Mouse (Mus musculus) bone marrow, adult 2 months (tissue): ENCODE measurements at regions not wholly inside any gene's neighbourhood (a gene's known extent, or its start where the extent isn't known, plus 50 kb on each side); places are given as distances from the start of the nearest gene placed in this dataset.

ENCODE experiments used
- H3K27ac ChIP-seq: fragments of 200-500 bp; 2 replicates; pipeline ENCODE4 v1.5.1; 2012; ENCODE audit warnings: low read depth, mild to moderate bottlenecking, control low read depth, inconsistent platforms, low read length; ENCODE audit not compliant: control insufficient read depth, poor library complexity, insufficient read depth
- H3K4me1 ChIP-seq: fragments of 200-500 bp; 2 replicates; pipeline ENCODE4 v1.6.1; 2011; ENCODE audit warnings: low read length; ENCODE audit not compliant: control insufficient read depth, insufficient read depth
- H3K4me3 ChIP-seq: fragments of 200-500 bp; replicated peaks from 2 replicates; pipeline ENCODE3; 2011; ENCODE audit warnings: mild to moderate bottlenecking, low read depth, low read length, control low read depth; ENCODE audit not compliant: control insufficient read depth
- CTCF ChIP-seq: fragments of 200-500 bp; IDR thresholded peaks from 2 replicates; pipeline ENCODE4 v1.5.1; 2011; ENCODE audit warnings: low read length, control low read depth; ENCODE audit not compliant: control insufficient read depth, insufficient read depth
- POLR2A ChIP-seq: fragments of 200-500 bp; IDR thresholded peaks from 2 replicates; pipeline ENCODE4 v1.6.1; 2011; ENCODE audit warnings: low read depth, mild to moderate bottlenecking, control low read depth, low read length, borderline replicate concordance; ENCODE audit not compliant: control insufficient read depth
- WGBS: fragments of 180-500 bp; shearing (Covaris S2); methylation state at CpG from one replicate; pipeline ENCODE4 v1.1.7; 2018; 5-methylcytosine and 5-hydroxymethylcytosine counted together

DNA sequence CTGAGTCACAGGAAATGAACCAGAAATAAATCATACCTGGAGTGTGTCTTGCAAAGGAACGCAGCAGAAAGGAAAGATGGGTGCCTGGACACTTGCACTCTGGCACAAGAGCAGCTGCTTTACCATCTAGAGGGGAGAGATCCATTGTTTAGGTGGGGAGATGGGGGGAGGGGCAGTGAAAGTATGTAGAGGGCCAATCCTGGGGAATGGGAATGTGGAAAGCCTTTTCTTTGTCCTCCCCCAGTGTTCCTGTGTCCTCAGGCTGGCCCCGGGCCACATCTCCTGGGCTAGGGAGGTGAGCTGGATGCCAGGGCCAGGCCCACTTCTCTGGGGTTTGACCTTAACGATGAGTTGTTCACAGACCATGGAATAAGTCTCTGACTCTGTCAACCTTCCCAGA, 107.2 kb upstream of the Arglu1 start:
- no peak overlapping the region for H3K4me3 ChIP-seq
- H3K27ac ChIP-seq = no peak overlapping the region
- TF ChIP-seq CTCF = no peak
- no peak for TF ChIP-seq POLR2A
- H3K4me1 ChIP-seq = no peaks in the 10 kb centered on the region
- 65% methylated on average over 3 of the region's 3 CpGs for WGBS

GRCm38 (mm10) chr8:8796951-8797350, 106.6 kb upstream of the Arglu1 start:
- H3K27ac ChIP-seq = no peak overlapping the region
- TF ChIP-seq POLR2A = no peak
- TF ChIP-seq CTCF = no peak
- no peaks in the 10 kb centered on the region for H3K4me1 ChIP-seq
- H3K4me3 ChIP-seq = no peak overlapping the region
- 32% methylated on average over 9 of the region's 9 CpGs for WGBS

- TF ChIP-seq POLR2A = no peak
- no peak for TF ChIP-seq CTCF
- 61% methylated on average over 6 of the region's 6 CpGs for WGBS
Observed at GRCm38 (mm10) chr8:8794711-8795110, 104.4 kb upstream of the Arglu1 start.

GRCm38 (mm10) chr8:8779931-8780330, 89.6 kb upstream of the Arglu1 start:
- WGBS = 85% methylated on average over 15 of the region's 15 CpGs
- TF ChIP-seq POLR2A (no peak), CTCF (no peak)
- H3K27ac ChIP-seq = no peak overlapping the region

More at GRCm38 (mm10) chr8:8794711-8795110, 104.4 kb upstream of the Arglu1 start:
- Histone ChIP-seq H3K4me1 (no peaks in the 10 kb centered on the region), H3K4me3 (no peak overlapping the region), H3K27ac (no peak overlapping the region)

DNA sequence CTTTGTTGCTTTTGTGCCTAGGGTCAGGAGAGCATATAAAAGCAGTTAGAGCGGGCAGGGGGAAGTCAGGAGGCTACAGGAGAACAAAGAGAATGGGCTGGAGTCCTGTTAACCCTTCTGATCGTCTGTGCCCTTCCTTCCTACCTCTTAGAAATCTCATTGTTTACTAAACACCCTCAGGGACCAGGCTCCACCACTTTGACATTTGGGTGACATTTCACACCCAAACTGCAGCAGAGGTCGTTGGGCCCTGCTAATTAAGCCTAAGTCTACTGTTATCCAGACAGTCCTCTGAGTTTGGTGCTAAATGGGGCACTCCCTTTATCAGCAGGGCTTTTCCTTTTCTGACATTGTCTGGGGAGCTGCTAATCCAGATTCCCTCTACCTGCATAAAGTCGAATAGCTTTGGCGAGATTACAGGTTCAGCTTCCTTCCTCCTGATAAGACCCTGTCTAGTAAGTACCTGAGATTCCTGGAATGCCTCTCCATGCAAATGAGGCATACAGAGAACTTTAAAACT, 84.2 kb upstream of the Arglu1 start:
- TF ChIP-seq POLR2A (no peak), CTCF (no peak)
- H3K27ac ChIP-seq = no peak overlapping the region
- 44% methylated on average over 5 of the region's 5 CpGs for WGBS
- no peak overlapping the region for H3K4me3 ChIP-seq
- no peaks in the 10 kb centered on the region for H3K4me1 ChIP-seq

More at GRCm38 (mm10) chr8:8779931-8780330, 89.6 kb upstream of the Arglu1 start:
- Histone ChIP-seq H3K4me3 (no peak overlapping the region), H3K4me1 (no peaks in the 10 kb centered on the region)

- Histone ChIP-seq H3K4me1 (no peaks in the 10 kb centered on the region), H3K4me3 (no peak overlapping the region), H3K27ac (no peak overlapping the region)
- no peak for TF ChIP-seq POLR2A
- TF ChIP-seq CTCF = no peak
- WGBS = 82% methylated on average over 5 of the region's 5 CpGs
Observed at GRCm38 (mm10) chr8:8772424-8772823, 82.1 kb upstream of the Arglu1 start.

DNA sequence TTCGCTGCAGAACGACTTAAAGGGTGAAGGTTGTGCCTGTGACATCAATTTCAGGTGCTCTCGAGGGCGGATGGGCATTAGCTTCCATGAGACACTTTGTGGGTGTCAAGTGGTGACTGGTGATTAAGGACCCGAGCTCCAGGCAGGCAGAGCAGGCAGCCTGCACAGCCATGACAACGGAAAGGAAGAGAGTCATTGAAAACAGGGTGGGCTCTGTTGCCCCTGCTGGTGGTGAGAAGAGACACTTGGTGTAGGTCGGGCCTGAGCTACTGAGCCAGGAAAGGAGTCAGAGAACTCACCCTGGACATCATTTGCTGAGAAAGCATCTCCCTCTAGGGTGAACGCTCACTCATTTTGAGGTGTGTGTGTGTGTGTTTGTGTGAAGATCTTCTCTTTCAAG, 80.1 kb upstream of the Arglu1 start:
- Histone ChIP-seq H3K4me1 (no peaks in the 10 kb centered on the region), H3K27ac (no peak overlapping the region), H3K4me3 (no peak overlapping the region)
- TF ChIP-seq CTCF (no peak), POLR2A (no peak)
- WGBS = 69% methylated on average over 8 of the region's 8 CpGs

GRCm38 (mm10) chr8:8762354-8762753, 72.0 kb upstream of the Arglu1 start:
- H3K4me1 ChIP-seq = no peaks in the 10 kb centered on the region
- H3K27ac ChIP-seq = no peak overlapping the region
- WGBS = 89% methylated on average over 12 of the region's 12 CpGs
- TF ChIP-seq CTCF (no peak), POLR2A (no peak)
- no peak overlapping the region for H3K4me3 ChIP-seq

DNA sequence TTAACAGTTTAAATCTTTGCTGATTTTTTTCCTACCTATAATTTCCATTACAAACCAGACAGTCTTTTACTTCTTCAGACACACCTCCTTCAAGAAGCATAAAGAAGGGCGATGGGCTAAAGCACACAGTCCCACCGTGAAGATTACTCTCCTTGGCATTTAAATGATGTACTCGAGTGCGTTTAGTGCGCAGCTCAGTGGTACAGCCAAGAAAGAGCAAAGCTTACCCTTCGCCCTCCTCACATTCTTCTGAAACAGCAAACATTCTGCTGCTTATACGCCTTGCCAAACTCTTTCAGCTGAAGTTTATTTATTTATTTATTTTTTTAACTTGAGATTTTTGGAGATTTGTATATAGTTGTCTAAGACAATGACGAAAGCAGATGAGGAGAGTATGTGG, 68.0 kb upstream of the Arglu1 start:
- WGBS = 86% methylated on average over 8 of the region's 8 CpGs
- Histone ChIP-seq H3K4me3 (no peak overlapping the region), H3K4me1 (no peaks in the 10 kb centered on the region), H3K27ac (no peak overlapping the region)
- TF ChIP-seq CTCF = no peak
- no peak for TF ChIP-seq POLR2A
